In the genomic region with DNA sequence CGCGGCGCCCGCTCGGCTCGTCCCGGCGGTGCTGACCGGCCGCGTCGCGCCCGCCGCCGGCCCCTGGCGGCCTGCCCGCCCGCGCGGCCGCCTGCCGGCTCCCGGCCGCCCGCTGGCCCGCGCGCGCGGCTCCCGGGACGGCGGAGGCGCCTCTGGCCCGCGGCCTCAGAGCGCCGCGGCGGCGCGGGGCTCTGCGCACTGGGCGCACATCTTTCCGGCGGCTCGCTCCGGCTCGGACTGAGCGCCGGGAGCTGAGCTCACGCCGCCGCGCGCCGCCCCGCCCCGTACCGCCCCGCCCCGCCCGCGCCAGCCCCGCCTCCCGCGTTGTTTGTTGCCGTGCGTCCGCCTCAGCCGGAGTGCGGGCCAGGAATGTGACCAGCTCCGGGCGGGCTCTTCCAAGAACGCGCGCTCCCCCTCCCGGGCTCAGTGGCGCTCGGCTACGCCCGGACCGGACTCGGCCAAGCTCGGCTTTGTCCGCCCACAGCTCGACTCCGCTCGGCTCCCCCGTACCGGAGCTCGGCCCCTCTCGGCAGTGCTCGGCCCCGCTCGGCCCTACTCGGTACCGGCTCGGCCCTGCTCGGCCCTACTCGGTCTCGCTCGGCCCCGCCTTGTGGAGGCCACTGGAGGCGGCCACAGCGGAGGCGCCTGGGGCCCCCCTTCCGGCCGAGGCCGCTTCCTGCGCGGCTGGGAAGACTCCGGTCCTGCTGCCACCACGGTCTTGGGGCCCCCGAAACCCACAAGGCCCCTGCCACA, we compare ENCODE assay signal across 8 mouse cellular contexts. TPM values are rescaled to one million over a fixed set of nuclear protein-coding genes. Genes with fewer than 3 reads are reported as not detected.
A peak's percentile ranks its signal among the peaks of the same experiment; 100 is the strongest.
DNase-seq lines count a peak whose midpoint lies in the region; ATAC-seq and TF ChIP-seq lines count a peak whose summit lies in the region.

No protein-coding gene starts in this region.

- peak; percentile 99 for ATAC-seq in embryonic facial prominence, embryonic 13.5 days (ENCODE audit: insufficient number of reproducible peaks, insufficient read depth, low FRiP score, low TSS enrichment, low read depth)
- ATAC-seq in limb, embryonic 14.5 days (ENCODE audit: low FRiP score, low read depth): peak; percentile 98
- ATAC-seq in midbrain, postnatal 0 days (ENCODE audit: low FRiP score): peak; percentile 100

- peaks cover 38% of the 10 kb centered on the region for H3K4me1 ChIP-seq in embryonic facial prominence, embryonic 13.5 days
- H3K4me1 ChIP-seq in limb, embryonic 14.5 days (ENCODE audit: control insufficient read depth, insufficient read depth, low read length): peaks cover 28% of the 10 kb centered on the region
- peaks cover 22% of the 10 kb centered on the region for H3K4me1 ChIP-seq in midbrain, postnatal 0 days (ENCODE audit: insufficient read depth, low read length)

- peak overlapping the region; percentile 95 for H3K27ac ChIP-seq in embryonic facial prominence, embryonic 13.5 days
- peak overlapping the region; percentile 94 for H3K27ac ChIP-seq in limb, embryonic 14.5 days (replicated peaks; ENCODE audit: low read depth, low read length)
- H3K27ac ChIP-seq in midbrain, postnatal 0 days (ENCODE audit: low read depth, low read length): peak overlapping the region; percentile 97

- H3K27me3 ChIP-seq in embryonic facial prominence, embryonic 13.5 days: no peaks in the 10 kb centered on the region
- H3K27me3 ChIP-seq in limb, embryonic 14.5 days (ENCODE audit: control insufficient read depth, insufficient read depth, low read length): no peaks in the 10 kb centered on the region
- H3K27me3 ChIP-seq in midbrain, postnatal 0 days (ENCODE audit: insufficient read depth, low read length): no peaks in the 10 kb centered on the region

- TF ChIP-seq CTCF in midbrain, postnatal 0 days (IDR thresholded peaks at IDR 0.05): peak; percentile 47

- H3K36me3 ChIP-seq in embryonic facial prominence, embryonic 13.5 days: 0 out of 2 replicates have a peak, but pooled peaks cover 5% of the 10 kb centered on the region
- peaks cover 17% of the 10 kb centered on the region for H3K36me3 ChIP-seq in limb, embryonic 14.5 days (ENCODE audit: control insufficient read depth, insufficient read depth, low read length)
- no peaks in the 10 kb centered on the region for H3K36me3 ChIP-seq in midbrain, postnatal 0 days (ENCODE audit: insufficient read depth, low read length)

- TF ChIP-seq POLR2A in limb, embryonic 14.5 days (IDR thresholded peaks at IDR 0.05; ENCODE audit: borderline replicate concordance, extremely low read depth, insufficient read depth, insufficient read length): peak; percentile 69; the same call in 1 of the 2 replicates

- no peaks in the 10 kb centered on the region for H3K9me3 ChIP-seq in embryonic facial prominence, embryonic 13.5 days
- H3K9me3 ChIP-seq in limb, embryonic 14.5 days (ENCODE audit: control insufficient read depth, low read length): no peaks in the 10 kb centered on the region
- no peaks in the 10 kb centered on the region for H3K9me3 ChIP-seq in midbrain, postnatal 0 days (ENCODE audit: low read length)

- under 1% methylated on average over 48 of the region's 116 CpGs for WGBS in embryonic facial prominence, embryonic 13.5 days
- under 1% methylated on average over 46 of the region's 116 CpGs for WGBS in limb, embryonic 14.5 days
- WGBS in midbrain, postnatal 0 days: under 1% methylated on average over 57 of the region's 116 CpGs

- peak overlapping the region; percentile 82 for H3K9ac ChIP-seq in embryonic facial prominence, embryonic 13.5 days
- peak overlapping the region; percentile 94 for H3K9ac ChIP-seq in limb, embryonic 14.5 days (ENCODE audit: low read depth, low read length, severe bottlenecking)
- H3K9ac ChIP-seq in midbrain, postnatal 0 days (replicated peaks; ENCODE audit: low read length, poor library complexity, severe bottlenecking): peak overlapping the region; percentile 95

- peak overlapping the region; percentile 93 for H3K4me2 ChIP-seq in embryonic facial prominence, embryonic 13.5 days
- peak overlapping the region; percentile 98 for H3K4me2 ChIP-seq in limb, embryonic 14.5 days (replicated peaks; ENCODE audit: low read depth, low read length, severe bottlenecking)
- H3K4me2 ChIP-seq in midbrain, postnatal 0 days (ENCODE audit: low read depth, low read length, poor library complexity, severe bottlenecking): peak overlapping the region; percentile 100

- peak; percentile 94 for DNase-seq in 3134 (ENCODE audit: extremely low read depth, insufficient read length, low spot score)
- peak; percentile 99 for DNase-seq in adrenal gland, postnatal 36 days
- DNase-seq in heart, adult 8-10 months (ENCODE audit: low spot score): peak; percentile 98
- peak; percentile 99 for DNase-seq in kidney, adult 9 months
- DNase-seq in limb, embryonic 14.5 days (ENCODE audit: low spot score): peak; percentile 97
- DNase-seq in midbrain, postnatal 0 days (ENCODE audit: low spot score): peak; percentile 98
- peak; percentile 97 for DNase-seq in spleen, postnatal 14 days (ENCODE audit: low spot score in 2 of 2)

- peak overlapping the region; percentile 92 for H3K4me3 ChIP-seq in embryonic facial prominence, embryonic 13.5 days
- peak overlapping the region; percentile 37 for H3K4me3 ChIP-seq in limb, embryonic 14.5 days (replicated peaks; ENCODE audit: low read length)
- H3K4me3 ChIP-seq in midbrain, postnatal 0 days (ENCODE audit: low read depth, low read length): peak overlapping the region; percentile 80

RNA-seq across cellular contexts. Expression of gene Ski, which starts 0.6 kb away (rescaled TPM):
- 10 to 100 TPM; 55.5 to 88.7 TPM for total RNA-seq in adrenal gland, postnatal 36 days (2021)
- polyA plus RNA-seq in embryonic facial prominence, embryonic 13.5 days (2015; fragmentation: Nextera tagmentation; extraction: Ambion mirVana): 21.5 and 24.9 TPM in 2 replicates
- 10 to 100 TPM; 44.5 to 53.3 (median 49.0) TPM for total RNA-seq in heart, adult 8-10 months (2022)
- polyA plus RNA-seq in limb, embryonic 14.5 days (2012; rRNA removed): 88.7 and 109 TPM in 2 replicates
- 44.0 and 47.5 TPM in 2 replicates for polyA plus RNA-seq in limb, embryonic 14.5 days (2014; fragmentation: Nextera tagmentation; extraction: Ambion mirVana)
- 59.8 and 63.1 TPM in 2 replicates for total RNA-seq in midbrain, postnatal 0 days (2014; rRNA removed)
- 7.1 and 8.4 TPM in 2 replicates for polyA plus RNA-seq in midbrain, postnatal 0 days (2015; fragmentation: Nextera tagmentation; extraction: Ambion mirVana)

RNA-seq across cellular contexts. Expression of gene Faap20, which starts 26.6 kb away (rescaled TPM):
- total RNA-seq in adrenal gland, postnatal 36 days (2021): 10 to 100 TPM; 49.6 to 51.8 TPM
- 77.4 and 80.0 TPM in 2 replicates for polyA plus RNA-seq in embryonic facial prominence, embryonic 13.5 days (2015; fragmentation: Nextera tagmentation; extraction: Ambion mirVana)
- 10 to 100 TPM; 12.4 to 17.8 (median 15.9) TPM for total RNA-seq in heart, adult 8-10 months (2022)
- polyA plus RNA-seq in limb, embryonic 14.5 days (2012; rRNA removed): 64.6 and 85.1 TPM in 2 replicates
- 72.5 and 84.8 TPM in 2 replicates for polyA plus RNA-seq in limb, embryonic 14.5 days (2014; fragmentation: Nextera tagmentation; extraction: Ambion mirVana)
- 39.5 and 48.7 TPM in 2 replicates for total RNA-seq in midbrain, postnatal 0 days (2014; rRNA removed)
- polyA plus RNA-seq in midbrain, postnatal 0 days (2015; fragmentation: Nextera tagmentation; extraction: Ambion mirVana): 56.6 and 57.1 TPM in 2 replicates

Comparison
In these comparisons a context has a peak if more than half of its experiments do, and no peak if none do; other contexts are left out.
1. Peak in every context shown above with its lines: DNase-seq, ATAC-seq, H3K4me3 ChIP-seq and H3K27ac ChIP-seq.
2. H3K4me3 ChIP-seq: peak in every context shown above with its lines; median percentile 92 in embryonic facial prominence, embryonic 13.5 days; 80 in midbrain, postnatal 0 days; 37 in limb, embryonic 14.5 days.